Mouse (Mus musculus) olfactory bulb, adult 2 months (tissue): ENCODE data around the gene Sdhaf2. TPM values are rescaled to one million over a fixed set of nuclear protein-coding genes. Genes with fewer than 3 reads are reported as not detected.

ENCODE experiments used
- H3K27ac ChIP-seq: fragments of 200-500 bp; 2 replicates; pipeline ENCODE4 v1.5.1; 2012; ENCODE audit warnings: low read depth, low read length; ENCODE audit not compliant: insufficient read depth
- H3K4me1 ChIP-seq: fragments of 200-500 bp; 2 replicates; pipeline ENCODE4 v1.6.1; 2012; ENCODE audit warnings: low read length; ENCODE audit not compliant: control insufficient read depth, insufficient read depth
- H3K4me3 ChIP-seq: fragments of 200-500 bp; 2 replicates; pipeline ENCODE4 v1.5.1; 2012; ENCODE audit warnings: mild to moderate bottlenecking, low read depth, low read length, moderate library complexity; ENCODE audit not compliant: insufficient read depth
- CTCF ChIP-seq: fragments of 200-500 bp; IDR thresholded peaks from 2 replicates; pipeline ENCODE4 v1.5.1; 2012; ENCODE audit warnings: low read depth, mild to moderate bottlenecking, low read length, moderate library complexity; ENCODE audit not compliant: insufficient read depth
- POLR2A ChIP-seq: fragments of 200-500 bp; IDR thresholded peaks from 2 replicates; pipeline ENCODE4 v1.6.1; 2012; ENCODE audit warnings: mild to moderate bottlenecking, low read depth, low read length, moderate library complexity; ENCODE audit not compliant: insufficient read depth
- WGBS: fragments of 180-500 bp; shearing (Covaris S2); methylation state at CpG from one replicate; pipeline ENCODE4 v1.1.7; 2018; 5-methylcytosine and 5-hydroxymethylcytosine counted together
- polyA plus RNA-seq: library from polyadenylated mRNA; stranded (reverse); fragments of >200 nt; gene quantifications from 2 replicates; pipeline ENCODE4 v1.2.4, GENCODE M21; 2012; ENCODE audit warnings: low replicate concordance; ENCODE audit not compliant: missing spikeins, insufficient read depth, insufficient read length

Gene Sdhaf2
- polyA plus RNA-seq, 1 experiment: not detected

GRCm38 (mm10) chr19:10455437-10455806, 70.5 kb downstream of the Sdhaf2 start:
- 85% methylated on average over 3 of the region's 3 CpGs for WGBS
- no peak for TF ChIP-seq CTCF
- no peak for TF ChIP-seq POLR2A
- H3K27ac ChIP-seq: no peak overlapping the region
- peaks cover 26% of the 10 kb centered on the region for H3K4me1 ChIP-seq
- H3K4me3 ChIP-seq: no peak overlapping the region

DNA sequence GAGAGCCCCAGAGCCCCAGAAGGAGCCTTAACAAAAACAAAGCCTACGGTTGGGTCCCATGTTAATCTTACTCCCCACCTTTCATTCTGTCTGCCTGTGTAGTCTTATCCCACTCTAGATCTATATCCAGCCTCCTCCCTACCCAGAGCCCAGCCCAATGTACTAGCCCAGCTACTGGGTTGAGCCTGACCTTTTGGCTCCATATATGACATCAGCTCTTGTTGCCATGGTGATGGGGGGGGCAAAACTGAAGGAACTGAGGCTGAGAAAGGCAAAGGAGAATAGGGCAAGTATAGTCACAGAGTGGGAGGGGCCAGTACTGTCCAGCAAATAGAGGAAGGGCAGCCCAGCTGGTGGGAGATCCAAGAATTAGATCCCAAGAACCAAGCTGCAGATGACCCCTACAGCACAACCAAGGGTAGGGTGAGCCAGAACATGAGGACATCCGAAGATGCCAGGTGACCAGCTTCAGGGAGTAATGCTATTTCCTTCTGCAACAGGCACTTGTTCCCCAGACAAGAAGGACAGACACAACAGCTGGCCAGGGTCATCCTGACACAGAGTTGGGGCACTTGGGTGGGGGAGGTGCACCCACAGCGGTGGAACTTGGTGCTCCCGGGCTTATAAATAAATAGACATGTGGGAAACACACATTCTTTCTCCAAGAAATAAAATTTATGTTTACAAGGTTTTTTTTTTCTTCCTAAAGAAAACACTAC, 71.1 kb downstream of the Sdhaf2 start:
- H3K27ac ChIP-seq: no peak overlapping the region
- no peak overlapping the region for H3K4me3 ChIP-seq
- 74% methylated on average over 4 of the region's 4 CpGs for WGBS
- H3K4me1 ChIP-seq: peaks cover 22% of the 10 kb centered on the region
- TF ChIP-seq POLR2A (no peak), CTCF (no peak)

Other genes starting within 250 kb of the Sdhaf2 start
- gene Dagla, start 221.3 kb downstream of the Sdhaf2 start, polyA plus RNA-seq: not detected in 2 replicates
- gene Syt7, start 137.1 kb downstream of the Sdhaf2 start, polyA plus RNA-seq: 69.0 TPM in 1 of 2 replicates, not detected in the other
- not detected in 2 replicates for gene Lrrc10b, start 68.7 kb downstream of the Sdhaf2 start, polyA plus RNA-seq
- gene Ppp1r32, start 43.2 kb downstream of the Sdhaf2 start, polyA plus RNA-seq: not detected in 2 replicates
- gene Cpsf7, start 876 bp downstream of the Sdhaf2 start, polyA plus RNA-seq: 90.5 and 274 TPM in 2 replicates
- not detected in 2 replicates for gene Tmem216, start 30.1 kb upstream of the Sdhaf2 start, polyA plus RNA-seq
- not detected in 2 replicates for gene Cyb561a3, start 51.0 kb upstream of the Sdhaf2 start, polyA plus RNA-seq
- not detected in 2 replicates for gene Tmem138, start 51.2 kb upstream of the Sdhaf2 start, polyA plus RNA-seq
- 418 TPM in 1 of 2 replicates, not detected in the other for gene Ddb1, start 79.2 kb upstream of the Sdhaf2 start, polyA plus RNA-seq
- not detected in 2 replicates for gene Tkfc, start 79.5 kb upstream of the Sdhaf2 start, polyA plus RNA-seq
- not detected in 2 replicates for gene Vwce, start 108.1 kb upstream of the Sdhaf2 start, polyA plus RNA-seq
- gene Pga5, start 151.9 kb upstream of the Sdhaf2 start, polyA plus RNA-seq: not detected in 2 replicates
- not detected in 2 replicates for gene Vps37c, start 162.6 kb upstream of the Sdhaf2 start, polyA plus RNA-seq
- not detected in 2 replicates for gene Cd5, start 212.9 kb upstream of the Sdhaf2 start, polyA plus RNA-seq